Mouse (Mus musculus): Measurements from ENCODE around the gene 2010003K11Rik. TPM values are rescaled to one million over a fixed set of nuclear protein-coding genes. Genes with fewer than 3 reads are reported as not detected.

2010003K11Rik gene
- total RNA-seq, 1 experiment: not detected

GRCm38 (mm10) chr19:4449230-4449629, 49.2 kb downstream of the 2010003K11Rik start:
- DNase-seq (ENCODE audit: low read depth, low spot score): no peak
- no peak overlapping the region for H3K4me3 ChIP-seq (ENCODE audit: insufficient read depth in 1 of 2, low read depth in 1 of 2, low read length in 2 of 2, poor library complexity in 1 of 2, severe bottlenecking in 1 of 2)
- H3K9me3 ChIP-seq (ENCODE audit: control insufficient read depth, insufficient read depth, low read depth, low read length): no peaks in the 10 kb centered on the region
- in situ Hi-C loops (cut with MboI; ENCODE audit: low sequenced_read_pairs in 2 of 2, unreplicated experiment in 2 of 2): no loop called here
- no peak overlapping the region for H3K27ac ChIP-seq (ENCODE audit: insufficient read depth, low read depth, low read length, poor library complexity, severe bottlenecking)
- H3K36me3 ChIP-seq (ENCODE audit: control insufficient read depth, insufficient read depth, low read length, poor library complexity, severe bottlenecking): no peaks in the 10 kb centered on the region; the same call in 1 of the 2 replicates
- TF ChIP-seq ZNF384 (IDR thresholded peaks at IDR 0.05; ENCODE audit: low read depth, low read length) (no peak), ZC3H11A (IDR thresholded peaks at IDR 0.05; ENCODE audit: borderline replicate concordance, low read depth, low read length) (no peak), CHD2 (IDR thresholded peaks at IDR 0.05; ENCODE audit: low read depth, low read length) (no peak), MAFK (IDR thresholded peaks at IDR 0.05; ENCODE audit: insufficient read depth, low read depth, low read length) (no peak), HCFC1 (IDR thresholded peaks at IDR 0.05; ENCODE audit: borderline replicate concordance, insufficient read depth, low read length) (no peak)
- no peak overlapping the region for H3K9ac ChIP-seq (ENCODE audit: insufficient read depth, low read depth, low read length, poor library complexity, severe bottlenecking)
- peaks cover 0 to 19% of the 10 kb centered on the region in 2 experiments; a peak in 2 of 4 replicates for H3K4me1 ChIP-seq (ENCODE audit: control insufficient read depth in 2 of 2, insufficient read depth in 2 of 2, low read length in 2 of 2, poor library complexity in 1 of 2)

GRCm38 (mm10) chr19:4447445-4447844, 50.9 kb downstream of the 2010003K11Rik start:
- Histone ChIP-seq H3K4me3 (ENCODE audit: insufficient read depth in 1 of 2, low read depth in 1 of 2, low read length in 2 of 2, poor library complexity in 1 of 2, severe bottlenecking in 1 of 2) (no peak overlapping the region), H3K9me3 (ENCODE audit: control insufficient read depth, insufficient read depth, low read depth, low read length) (no peaks in the 10 kb centered on the region), H3K36me3 (ENCODE audit: control insufficient read depth, insufficient read depth, low read length, poor library complexity, severe bottlenecking) (peaks cover 3% of the 10 kb centered on the region; the same call in 1 of the 2 replicates), H3K4me1 (ENCODE audit: control insufficient read depth in 2 of 2, insufficient read depth in 2 of 2, low read length in 2 of 2, poor library complexity in 1 of 2) (peaks cover 0 to 16% of the 10 kb centered on the region in 2 experiments; a peak in 2 of 4 replicates), H3K27ac (ENCODE audit: insufficient read depth, low read depth, low read length, poor library complexity, severe bottlenecking) (no peak overlapping the region), H3K9ac (ENCODE audit: insufficient read depth, low read depth, low read length, poor library complexity, severe bottlenecking) (no peak overlapping the region)
- TF ChIP-seq ZNF384 (IDR thresholded peaks at IDR 0.05; ENCODE audit: low read depth, low read length) (no peak), HCFC1 (IDR thresholded peaks at IDR 0.05; ENCODE audit: borderline replicate concordance, insufficient read depth, low read length) (no peak), CHD2 (IDR thresholded peaks at IDR 0.05; ENCODE audit: low read depth, low read length) (no peak), MAFK (IDR thresholded peaks at IDR 0.05; ENCODE audit: insufficient read depth, low read depth, low read length) (no peak), ZC3H11A (IDR thresholded peaks at IDR 0.05; ENCODE audit: borderline replicate concordance, low read depth, low read length) (no peak)
- DNase-seq (ENCODE audit: low read depth, low spot score): no peak
- in situ Hi-C loops (cut with MboI; ENCODE audit: low sequenced_read_pairs in 2 of 2, unreplicated experiment in 2 of 2): no loop called here

Other genes with a start within 250 kb of the 2010003K11Rik start
- gene Ssh3, start 229.4 kb downstream of the 2010003K11Rik start, total RNA-seq (2012; rRNA removed): 7.3 and 15.1 TPM in 2 replicates
- 5.5 and 8.8 TPM in 2 replicates for gene Ankrd13d, start 215.4 kb downstream of the 2010003K11Rik start, total RNA-seq (2012; rRNA removed)
- 56.1 and 76.6 TPM in 2 replicates for gene Grk2, start 192.4 kb downstream of the 2010003K11Rik start, total RNA-seq (2012; rRNA removed)
- 45.6 and 51.5 TPM in 2 replicates for gene Kdm2a, start 100.3 kb downstream of the 2010003K11Rik start, total RNA-seq (2012; rRNA removed)
- 10.9 and 15.5 TPM in 2 replicates for gene Rhod, start 59.2 kb downstream of the 2010003K11Rik start, total RNA-seq (2012; rRNA removed)
- gene Syt12, start 21.1 kb downstream of the 2010003K11Rik start, total RNA-seq (2012; rRNA removed): 0.58 and 1.1 TPM in 2 replicates
- 35.6 and 44.6 TPM in 2 replicates for gene Pcx, start 11.9 kb upstream of the 2010003K11Rik start, total RNA-seq (2012; rRNA removed)
- gene Lrfn4, start 117.1 kb upstream of the 2010003K11Rik start, total RNA-seq (2012; rRNA removed): 22.8 and 33.9 TPM in 2 replicates
- gene Rce1, start 127.1 kb upstream of the 2010003K11Rik start, total RNA-seq (2012; rRNA removed): 63.6 and 103 TPM in 2 replicates
- gene Gm960, start 200.1 kb upstream of the 2010003K11Rik start, total RNA-seq (2012; rRNA removed): 0.79 and 1.1 TPM in 2 replicates
- gene Sptbn2, start 212.6 kb upstream of the 2010003K11Rik start, total RNA-seq (2012; rRNA removed): 14.1 and 36.7 TPM in 2 replicates

All from ES-E14 (cell line).